Mouse (Mus musculus): ENCODE measurements around the gene Acbd6. TPM values are rescaled to one million over a fixed set of nuclear protein-coding genes. Genes with fewer than 3 reads are reported as not detected.

The Acbd6 gene
- total RNA-seq, 1 experiment, result 49.8 TPM

GRCm38 (mm10) chr1:155530561-155531457 is 27.1 kb upstream of the Acbd6 start:
- 0 out of 4 replicates have a peak, but pooled peaks cover 0 to 2% of the 10 kb centered on the region in 2 experiments for H3K4me1 ChIP-seq (ENCODE audit: control insufficient read depth in 2 of 2, insufficient read depth in 2 of 2, low read length in 2 of 2, poor library complexity in 1 of 2)
- no peaks in the 10 kb centered on the region for H3K36me3 ChIP-seq (ENCODE audit: control insufficient read depth, insufficient read depth, low read length, poor library complexity, severe bottlenecking)
- no peak for DNase-seq (ENCODE audit: low read depth, low spot score)
- H3K4me3 ChIP-seq (ENCODE audit: insufficient read depth in 1 of 2, low read depth in 1 of 2, low read length in 2 of 2, poor library complexity in 1 of 2, severe bottlenecking in 1 of 2), result no peak overlapping the region
- in situ Hi-C loops (cut with MboI; ENCODE audit: low sequenced_read_pairs in 2 of 2, unreplicated experiment in 2 of 2), result loop anchor here in 1 of 2 experiments (5.0 kb wide), 1 partner anchor 239 kb away; no protein-coding TSS in a partner anchor
- no peaks in the 10 kb centered on the region for H3K9me3 ChIP-seq (ENCODE audit: control insufficient read depth, insufficient read depth, low read depth, low read length)
- H3K27ac ChIP-seq (ENCODE audit: insufficient read depth, low read depth, low read length, poor library complexity, severe bottlenecking), result no peak overlapping the region
- no peak overlapping the region for H3K9ac ChIP-seq (ENCODE audit: insufficient read depth, low read depth, low read length, poor library complexity, severe bottlenecking)
- TF ChIP-seq ZNF384 (IDR thresholded peaks at IDR 0.05; ENCODE audit: low read depth, low read length), result no peak
- TF ChIP-seq ZC3H11A (IDR thresholded peaks at IDR 0.05; ENCODE audit: borderline replicate concordance, low read depth, low read length), result no peak
- TF ChIP-seq HCFC1 (IDR thresholded peaks at IDR 0.05; ENCODE audit: borderline replicate concordance, insufficient read depth, low read length), result no peak
- TF ChIP-seq MAFK (IDR thresholded peaks at IDR 0.05; ENCODE audit: insufficient read depth, low read depth, low read length), result no peak
- no peak for TF ChIP-seq CHD2 (IDR thresholded peaks at IDR 0.05; ENCODE audit: low read depth, low read length)

- no peak for DNase-seq (ENCODE audit: low read depth, low spot score)
- Histone ChIP-seq H3K36me3 (ENCODE audit: control insufficient read depth, insufficient read depth, low read length, poor library complexity, severe bottlenecking) (no peaks in the 10 kb centered on the region), H3K9ac (ENCODE audit: insufficient read depth, low read depth, low read length, poor library complexity, severe bottlenecking) (no peak overlapping the region), H3K27ac (ENCODE audit: insufficient read depth, low read depth, low read length, poor library complexity, severe bottlenecking) (no peak overlapping the region), H3K9me3 (ENCODE audit: control insufficient read depth, insufficient read depth, low read depth, low read length) (no peaks in the 10 kb centered on the region), H3K4me1 (ENCODE audit: control insufficient read depth in 2 of 2, insufficient read depth in 2 of 2, low read length in 2 of 2, poor library complexity in 1 of 2) (0 out of 4 replicates have a peak, but pooled peaks cover 0 to 1% of the 10 kb centered on the region in 2 experiments), H3K4me3 (ENCODE audit: insufficient read depth in 1 of 2, low read depth in 1 of 2, low read length in 2 of 2, poor library complexity in 1 of 2, severe bottlenecking in 1 of 2) (no peak overlapping the region)
- in situ Hi-C loops (cut with MboI; ENCODE audit: low sequenced_read_pairs in 2 of 2, unreplicated experiment in 2 of 2), result loop anchor here in 1 of 2 experiments (5.0 kb wide), 1 partner anchor 240 kb away; no protein-coding TSS in a partner anchor
- TF ChIP-seq HCFC1 (IDR thresholded peaks at IDR 0.05; ENCODE audit: borderline replicate concordance, insufficient read depth, low read length) (no peak), CHD2 (IDR thresholded peaks at IDR 0.05; ENCODE audit: low read depth, low read length) (no peak), MAFK (IDR thresholded peaks at IDR 0.05; ENCODE audit: insufficient read depth, low read depth, low read length) (no peak), ZNF384 (IDR thresholded peaks at IDR 0.05; ENCODE audit: low read depth, low read length) (no peak), ZC3H11A (IDR thresholded peaks at IDR 0.05; ENCODE audit: borderline replicate concordance, low read depth, low read length) (no peak)
Observed at GRCm38 (mm10) chr1:155532396-155532795, 25.5 kb upstream of the Acbd6 start.

- no peaks in the 10 kb centered on the region for H3K9me3 ChIP-seq (ENCODE audit: control insufficient read depth, insufficient read depth, low read depth, low read length)
- H3K27ac ChIP-seq (ENCODE audit: insufficient read depth, low read depth, low read length, poor library complexity, severe bottlenecking), result no peak overlapping the region
- no peak overlapping the region for H3K4me3 ChIP-seq (ENCODE audit: insufficient read depth in 1 of 2, low read depth in 1 of 2, low read length in 2 of 2, poor library complexity in 1 of 2, severe bottlenecking in 1 of 2)
- no peak for DNase-seq (ENCODE audit: low read depth, low spot score)
- no peaks in the 10 kb centered on the region for H3K4me1 ChIP-seq (ENCODE audit: control insufficient read depth in 2 of 2, insufficient read depth in 2 of 2, low read length in 2 of 2, poor library complexity in 1 of 2)
- TF ChIP-seq CHD2 (IDR thresholded peaks at IDR 0.05; ENCODE audit: low read depth, low read length) (no peak), MAFK (IDR thresholded peaks at IDR 0.05; ENCODE audit: insufficient read depth, low read depth, low read length) (no peak)
- no peak overlapping the region for H3K9ac ChIP-seq (ENCODE audit: insufficient read depth, low read depth, low read length, poor library complexity, severe bottlenecking)
- in situ Hi-C loops (cut with MboI; ENCODE audit: low sequenced_read_pairs in 2 of 2, unreplicated experiment in 2 of 2), result loop anchor here in 1 of 2 experiments (5.0 kb wide), 1 partner anchor 241 kb away; no protein-coding TSS in a partner anchor
- H3K36me3 ChIP-seq (ENCODE audit: control insufficient read depth, insufficient read depth, low read length, poor library complexity, severe bottlenecking), result no peaks in the 10 kb centered on the region
Observed at GRCm38 (mm10) chr1:155532833-155533688, 24.9 kb upstream of the Acbd6 start.

GRCm38 (mm10) chr1:155533689-155533965 is 24.3 kb upstream of the Acbd6 start:
- Histone ChIP-seq H3K9ac (ENCODE audit: insufficient read depth, low read depth, low read length, poor library complexity, severe bottlenecking) (no peak overlapping the region), H3K27ac (ENCODE audit: insufficient read depth, low read depth, low read length, poor library complexity, severe bottlenecking) (no peak overlapping the region), H3K4me3 (ENCODE audit: insufficient read depth in 1 of 2, low read depth in 1 of 2, low read length in 2 of 2, poor library complexity in 1 of 2, severe bottlenecking in 1 of 2) (no peak overlapping the region), H3K9me3 (ENCODE audit: control insufficient read depth, insufficient read depth, low read depth, low read length) (no peaks in the 10 kb centered on the region), H3K4me1 (ENCODE audit: control insufficient read depth in 2 of 2, insufficient read depth in 2 of 2, low read length in 2 of 2, poor library complexity in 1 of 2) (no peaks in the 10 kb centered on the region), H3K36me3 (ENCODE audit: control insufficient read depth, insufficient read depth, low read length, poor library complexity, severe bottlenecking) (no peaks in the 10 kb centered on the region)
- in situ Hi-C loops (cut with MboI; ENCODE audit: low sequenced_read_pairs in 2 of 2, unreplicated experiment in 2 of 2), result loop anchor here in 1 of 2 experiments (5.0 kb wide), 1 partner anchor 241 kb away; no protein-coding TSS in a partner anchor
- no peak for DNase-seq (ENCODE audit: low read depth, low spot score)
- TF ChIP-seq MAFK (IDR thresholded peaks at IDR 0.05; ENCODE audit: insufficient read depth, low read depth, low read length) (no peak), HCFC1 (IDR thresholded peaks at IDR 0.05; ENCODE audit: borderline replicate concordance, insufficient read depth, low read length) (no peak), CHD2 (IDR thresholded peaks at IDR 0.05; ENCODE audit: low read depth, low read length) (no peak), ZNF384 (IDR thresholded peaks at IDR 0.05; ENCODE audit: low read depth, low read length) (no peak), ZC3H11A (IDR thresholded peaks at IDR 0.05; ENCODE audit: borderline replicate concordance, low read depth, low read length) (no peak)
